Mouse (Mus musculus) midbrain, embryonic 15.5 days (tissue): ENCODE results near the gene Urb1. TPM values are rescaled to one million over a fixed set of nuclear protein-coding genes. Genes with fewer than 3 reads are reported as not detected.

ENCODE experiments used
- ATAC-seq: fragments of 200-750 bp; cut with Nextera tagmentation; replicated peaks from 2 replicates; pipeline ENCODE4 v1.8.0; 2017; ENCODE audit warnings: moderate TSS enrichment
- H3K27ac ChIP-seq: fragments of 300-500 bp; sonication (generic); 2 replicates; pipeline ENCODE4 v1.5.1; 2015; ENCODE audit warnings: mild to moderate bottlenecking, inconsistent platforms
- H3K27me3 ChIP-seq: fragments of 300-500 bp; sonication (generic); replicated peaks from 2 replicates; pipeline ENCODE4 v1.6.1; 2015; ENCODE audit warnings: inconsistent platforms
- H3K36me3 ChIP-seq: fragments of 300-500 bp; sonication (generic); replicated peaks from 2 replicates; pipeline ENCODE4 v1.6.1; 2015; ENCODE audit warnings: inconsistent platforms
- H3K4me1 ChIP-seq: fragments of 300-500 bp; sonication (generic); 2 replicates; pipeline ENCODE4 v1.6.1; 2015; ENCODE audit warnings: inconsistent platforms
- H3K4me2 ChIP-seq: fragments of 300-500 bp; sonication (generic); 2 replicates; pipeline ENCODE4 v1.6.1; 2015; ENCODE audit warnings: inconsistent platforms, mild to moderate bottlenecking, moderate library complexity
- H3K4me3 ChIP-seq: fragments of 300-500 bp; sonication (generic); 2 replicates; pipeline ENCODE4 v1.5.1; 2015; ENCODE audit warnings: mild to moderate bottlenecking, inconsistent platforms
- H3K9ac ChIP-seq: fragments of 300-500 bp; sonication (generic); 2 replicates; pipeline ENCODE4 v1.6.1; 2015; ENCODE audit warnings: mild to moderate bottlenecking, inconsistent platforms
- H3K9me3 ChIP-seq: fragments of 300-500 bp; sonication (generic); 2 replicates; pipeline ENCODE4 v1.6.1; 2016; ENCODE audit warnings: inconsistent platforms
- WGBS: fragments of 180-500 bp; shearing (Covaris S2); methylation state at CpG from one replicate; pipeline ENCODE4 v1.1.7; 2015; ENCODE audit warnings: mixed read lengths; 5-methylcytosine and 5-hydroxymethylcytosine counted together
- polyA plus RNA-seq: library from polyadenylated mRNA; unstranded; fragments of >200 nt; fragmentation: Nextera tagmentation; extraction: Ambion mirVana; gene quantifications from 2 replicates; pipeline ENCODE4 v1.2.1, GENCODE M21; 2015

Gene Urb1
- 9.8 and 10.4 TPM in 2 replicates for polyA plus RNA-seq

DNA sequence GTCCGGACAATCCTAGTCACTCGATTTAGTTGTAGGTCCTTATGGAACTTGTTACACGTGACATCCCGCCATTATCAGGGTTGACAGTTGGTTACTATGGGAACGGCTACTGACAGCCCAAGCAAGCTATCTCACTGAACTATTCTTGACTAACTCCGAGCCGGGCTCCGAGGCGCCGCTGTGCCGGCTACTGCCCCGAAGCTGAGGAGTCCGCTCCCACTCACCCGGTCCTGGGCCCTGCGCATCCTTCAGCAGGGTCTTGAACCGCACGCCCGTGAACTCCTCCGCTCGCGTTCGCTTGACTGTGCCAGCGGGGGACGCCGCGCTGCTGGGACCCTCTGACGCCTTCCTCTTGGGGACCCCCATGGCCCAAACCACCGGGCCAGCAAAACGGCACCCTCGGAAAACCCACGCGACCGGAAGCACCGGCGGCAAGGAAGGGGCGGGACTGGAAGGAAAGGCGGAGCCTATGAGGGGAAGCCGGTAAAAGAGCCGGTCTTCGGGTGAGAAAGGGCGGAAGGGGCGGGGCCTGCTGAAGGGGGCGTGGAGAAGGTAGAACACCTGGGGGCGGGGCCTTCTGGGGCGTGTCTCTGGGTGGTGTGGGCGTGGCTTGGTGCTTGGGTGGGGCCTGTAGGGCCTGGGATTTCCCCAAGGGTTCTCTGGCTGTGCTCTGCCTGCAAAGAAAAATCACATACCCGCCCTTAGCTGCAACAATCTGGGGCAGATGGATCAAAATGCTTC, at the start of gene Urb1:
TSS of gene Urb1 (minus strand) at position 439 of the 741 bp plus-strand sequence.
- Histone ChIP-seq H3K4me1 (peaks cover 21% of the 10 kb centered on the region), H3K9ac (peak within 1 kb of the TSS; percentile 65), H3K9me3 (no peaks in the 10 kb centered on the region), H3K4me3 (peak within 1 kb of the TSS; percentile 89), H3K27ac (peak within 1 kb of the TSS; percentile 75), H3K36me3 (no peaks in the 10 kb centered on the region), H3K27me3 (no peaks in the 10 kb centered on the region), H3K4me2 (peak within 1 kb of the TSS; percentile 93)
- WGBS, result 1% methylated on average over 47 of the region's 47 CpGs
- ATAC-seq, result peak; percentile 95

DNA sequence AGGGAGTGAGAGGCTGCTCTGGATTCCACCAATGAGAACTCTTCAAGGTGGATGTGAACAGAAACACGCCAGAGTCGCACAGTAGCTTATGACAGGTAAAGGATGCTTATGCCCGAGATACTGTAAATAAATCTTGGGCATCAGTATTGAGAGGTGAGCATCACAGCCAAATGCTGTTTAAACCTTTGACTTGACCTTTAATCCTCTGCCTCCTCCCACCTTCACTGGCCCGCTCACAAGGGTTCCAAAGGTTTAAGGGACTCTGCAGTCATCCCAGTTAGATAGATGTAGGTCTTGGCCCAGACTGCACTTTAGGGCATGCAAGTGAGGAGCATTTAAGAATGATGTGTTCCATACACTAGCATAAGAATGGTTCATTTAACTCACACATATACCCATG, 48.0 kb upstream of the Urb1 start:
- Histone ChIP-seq H3K36me3 (no peaks in the 10 kb centered on the region), H3K9me3 (no peaks in the 10 kb centered on the region), H3K4me2 (no peak overlapping the region), H3K9ac (no peak overlapping the region), H3K27me3 (no peaks in the 10 kb centered on the region), H3K4me3 (no peak overlapping the region), H3K27ac (no peak overlapping the region), H3K4me1 (no peaks in the 10 kb centered on the region)
- 83% methylated on average over 4 of the region's 4 CpGs for WGBS
- no peak for ATAC-seq

- Histone ChIP-seq H3K4me3 (no peak overlapping the region), H3K9ac (no peak overlapping the region), H3K27me3 (no peaks in the 10 kb centered on the region), H3K4me2 (no peak overlapping the region), H3K9me3 (no peaks in the 10 kb centered on the region), H3K36me3 (no peaks in the 10 kb centered on the region), H3K4me1 (no peaks in the 10 kb centered on the region), H3K27ac (no peak overlapping the region)
- WGBS, result 89% methylated on average over 6 of the region's 6 CpGs
- no peak for ATAC-seq
These were observed 46.5 kb upstream of the Urb1 start for GRCm38 (mm10) chr16:90856552-90857200.

GRCm38 (mm10) chr16:90851621-90852334, 41.6 kb upstream of the Urb1 start:
- Histone ChIP-seq H3K27ac (no peak overlapping the region), H3K9me3 (no peaks in the 10 kb centered on the region), H3K4me3 (no peak overlapping the region), H3K27me3 (no peaks in the 10 kb centered on the region), H3K4me1 (no peaks in the 10 kb centered on the region), H3K4me2 (no peak overlapping the region), H3K36me3 (no peaks in the 10 kb centered on the region), H3K9ac (no peak overlapping the region)
- WGBS, result 55% methylated on average over 11 of the region's 11 CpGs
- no peak for ATAC-seq

DNA sequence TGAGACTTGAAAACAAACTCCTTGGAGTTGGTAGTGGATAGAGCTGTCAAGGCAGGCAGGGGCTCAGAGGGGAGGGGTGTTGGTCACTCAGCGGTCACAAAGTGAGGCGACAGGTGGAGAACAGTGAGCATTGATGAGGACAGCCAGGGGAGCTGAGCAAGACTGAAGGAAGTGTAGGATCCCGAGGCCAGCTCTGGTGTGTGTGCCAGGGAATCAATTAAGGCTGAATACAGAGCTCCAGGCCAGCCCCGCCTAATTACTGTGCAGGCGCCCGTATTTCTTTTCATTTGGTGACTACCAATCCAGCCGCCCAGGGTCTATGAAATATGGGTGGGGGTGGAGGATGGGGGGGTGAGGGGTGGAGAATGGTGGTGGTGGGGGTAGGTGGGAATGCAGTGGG, 40.7 kb upstream of the Urb1 start:
- Histone ChIP-seq H3K4me1 (no peaks in the 10 kb centered on the region), H3K27ac (no peak overlapping the region), H3K27me3 (no peaks in the 10 kb centered on the region), H3K4me2 (no peak overlapping the region), H3K9ac (no peak overlapping the region), H3K4me3 (no peak overlapping the region), H3K36me3 (no peaks in the 10 kb centered on the region), H3K9me3 (no peaks in the 10 kb centered on the region)
- WGBS, result 65% methylated on average over 7 of the region's 7 CpGs
- no peak for ATAC-seq

DNA sequence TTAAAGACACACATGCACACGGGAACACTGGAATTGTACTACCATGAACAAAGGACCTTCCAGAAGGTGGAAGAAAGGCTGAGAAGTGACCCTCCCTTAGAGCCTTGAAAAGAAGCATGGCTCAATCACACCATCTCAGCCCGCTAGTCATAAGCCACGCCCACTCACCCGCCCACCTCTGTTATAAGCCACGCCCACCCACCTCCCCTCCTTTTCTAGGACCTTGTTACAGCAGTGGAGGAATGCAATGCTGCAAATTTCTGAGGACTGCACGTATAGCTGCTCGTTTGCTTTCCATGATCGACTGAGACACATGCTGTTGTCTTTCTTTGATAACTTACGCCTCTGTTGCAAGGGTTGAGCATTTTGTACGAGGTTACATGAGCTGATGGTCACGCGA, 39.0 kb upstream of the Urb1 start:
- ATAC-seq, result no peak
- whole genome bisulfite sequencing, result 56% methylated on average over 12 of the region's 12 CpGs
- H3K4me2 ChIP-seq, result no peak overlapping the region
- H3K27me3 ChIP-seq, result no peaks in the 10 kb centered on the region
- no peak overlapping the region for H3K27ac ChIP-seq
- no peak overlapping the region for H3K9ac ChIP-seq
- H3K4me3 ChIP-seq, result no peak overlapping the region
- H3K36me3 ChIP-seq, result no peaks in the 10 kb centered on the region
- H3K9me3 ChIP-seq, result no peaks in the 10 kb centered on the region
- peaks cover 4% of the 10 kb centered on the region; the same call in 1 of the 2 replicates for H3K4me1 ChIP-seq

DNA sequence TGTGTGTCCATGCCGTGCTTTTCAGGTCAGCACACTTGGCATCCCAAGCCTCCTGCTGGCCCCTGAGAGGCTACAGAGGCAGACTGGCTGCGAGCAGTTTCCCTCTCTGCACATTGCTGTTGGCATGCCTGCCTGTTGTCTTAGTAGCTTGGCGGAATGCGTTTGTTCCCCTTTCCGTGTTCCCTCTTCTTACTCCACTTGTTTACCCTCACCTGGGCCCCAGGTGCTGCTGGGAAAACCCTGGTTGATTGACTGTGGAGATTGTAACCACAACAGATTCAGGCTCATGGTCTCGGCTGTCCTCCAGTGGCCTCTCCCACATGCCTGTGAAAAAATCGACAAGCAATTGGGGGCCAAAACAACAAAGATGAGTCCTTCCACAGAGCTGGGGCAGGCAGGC, 38.5 kb upstream of the Urb1 start:
- H3K36me3 ChIP-seq, result no peaks in the 10 kb centered on the region
- no peaks in the 10 kb centered on the region for H3K27me3 ChIP-seq

GRCm38 (mm10) chr16:90845591-90845990, 35.4 kb upstream of the Urb1 start:
- no peak overlapping the region for H3K4me3 ChIP-seq
- H3K27ac ChIP-seq, result no peak overlapping the region
- peaks cover 16% of the 10 kb centered on the region for H3K4me1 ChIP-seq
- no peak overlapping the region for H3K4me2 ChIP-seq
- no peaks in the 10 kb centered on the region for H3K9me3 ChIP-seq
- no peak overlapping the region for H3K9ac ChIP-seq
- ATAC-seq, result no peak
- H3K36me3 ChIP-seq, result no peaks in the 10 kb centered on the region
- WGBS, result 56% methylated on average over 13 of the region's 13 CpGs
- H3K27me3 ChIP-seq, result no peaks in the 10 kb centered on the region

More for the DNA sequence above, 38.5 kb upstream of the Urb1 start:
- Histone ChIP-seq H3K4me1 (peaks cover 4% of the 10 kb centered on the region; the same call in 1 of the 2 replicates), H3K4me2 (no peak overlapping the region), H3K9ac (no peak overlapping the region), H3K9me3 (no peaks in the 10 kb centered on the region), H3K27ac (no peak overlapping the region), H3K4me3 (no peak overlapping the region)
- no peak for ATAC-seq
- WGBS, result 72% methylated on average over 7 of the region's 7 CpGs

DNA sequence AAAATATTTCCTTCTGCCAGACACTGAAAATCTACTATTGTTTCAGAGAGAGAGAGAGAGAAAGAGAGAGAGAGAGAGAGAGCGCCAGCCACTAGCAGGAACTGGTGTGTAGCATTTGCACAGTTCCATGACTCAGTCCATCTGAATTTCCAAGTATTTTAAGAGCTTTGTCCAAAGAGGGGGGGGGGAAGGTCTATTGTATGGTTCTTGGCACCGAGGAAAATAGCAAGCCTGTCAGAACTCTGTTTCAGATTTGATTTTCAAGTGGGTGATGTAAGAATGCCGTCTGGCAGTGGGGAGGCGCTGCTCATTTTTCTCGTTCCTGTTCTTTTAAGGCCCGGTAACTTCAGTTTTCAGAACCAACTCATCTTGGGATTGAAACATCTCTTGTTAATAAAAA, 34.8 kb upstream of the Urb1 start:
- Histone ChIP-seq H3K27me3 (no peaks in the 10 kb centered on the region), H3K4me2 (no peak overlapping the region), H3K27ac (no peak overlapping the region), H3K4me3 (no peak overlapping the region), H3K9ac (no peak overlapping the region), H3K36me3 (no peaks in the 10 kb centered on the region), H3K4me1 (peaks cover 16% of the 10 kb centered on the region), H3K9me3 (no peaks in the 10 kb centered on the region)
- ATAC-seq, result no peak
- 40% methylated on average over 6 of the region's 6 CpGs for WGBS

DNA sequence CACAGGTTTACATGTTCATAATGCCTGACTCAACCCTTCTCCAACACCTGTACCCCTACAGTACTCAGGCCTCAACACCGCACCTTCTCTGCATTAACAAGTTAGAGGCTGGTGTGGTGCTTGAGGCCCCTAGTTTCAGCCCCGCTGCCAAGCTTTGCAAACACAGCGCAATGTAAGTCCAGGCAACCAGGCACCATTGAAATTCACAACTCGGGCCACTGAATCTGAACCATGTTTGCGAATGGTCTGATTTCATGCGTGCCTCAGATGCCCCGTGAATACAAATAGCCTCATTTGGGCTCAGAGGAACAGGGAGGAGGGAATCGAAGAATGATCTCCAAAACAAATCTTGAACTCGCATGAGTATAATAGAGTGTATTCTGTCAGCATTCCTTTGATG, 32.0 kb upstream of the Urb1 start:
- peak; percentile 55; the same call in 1 of the 2 replicates for ATAC-seq
- Histone ChIP-seq H3K9me3 (no peaks in the 10 kb centered on the region), H3K4me3 (no peak overlapping the region), H3K9ac (no peak overlapping the region), H3K27me3 (no peaks in the 10 kb centered on the region), H3K27ac (peak overlapping the region; percentile 32), H3K4me2 (peak overlapping the region; percentile 14; the same call in 1 of the 2 replicates), H3K4me1 (peaks cover 16% of the 10 kb centered on the region), H3K36me3 (no peaks in the 10 kb centered on the region)
- 19% methylated on average over 9 of the region's 9 CpGs for WGBS

- H3K4me3 ChIP-seq, result no peak overlapping the region
- no peak overlapping the region for H3K9ac ChIP-seq
- peaks cover 4% of the 10 kb centered on the region; the same call in 1 of the 2 replicates for H3K27me3 ChIP-seq
- 67% methylated on average over 8 of the region's 8 CpGs for WGBS
- H3K9me3 ChIP-seq, result no peaks in the 10 kb centered on the region
- no peaks in the 10 kb centered on the region for H3K36me3 ChIP-seq
- peaks cover 8% of the 10 kb centered on the region for H3K4me1 ChIP-seq
- no peak overlapping the region for H3K27ac ChIP-seq
- H3K4me2 ChIP-seq, result no peak overlapping the region
- ATAC-seq, result no peak
These were observed 27.2 kb upstream of the Urb1 start for GRCm38 (mm10) chr16:90837431-90837830.

DNA sequence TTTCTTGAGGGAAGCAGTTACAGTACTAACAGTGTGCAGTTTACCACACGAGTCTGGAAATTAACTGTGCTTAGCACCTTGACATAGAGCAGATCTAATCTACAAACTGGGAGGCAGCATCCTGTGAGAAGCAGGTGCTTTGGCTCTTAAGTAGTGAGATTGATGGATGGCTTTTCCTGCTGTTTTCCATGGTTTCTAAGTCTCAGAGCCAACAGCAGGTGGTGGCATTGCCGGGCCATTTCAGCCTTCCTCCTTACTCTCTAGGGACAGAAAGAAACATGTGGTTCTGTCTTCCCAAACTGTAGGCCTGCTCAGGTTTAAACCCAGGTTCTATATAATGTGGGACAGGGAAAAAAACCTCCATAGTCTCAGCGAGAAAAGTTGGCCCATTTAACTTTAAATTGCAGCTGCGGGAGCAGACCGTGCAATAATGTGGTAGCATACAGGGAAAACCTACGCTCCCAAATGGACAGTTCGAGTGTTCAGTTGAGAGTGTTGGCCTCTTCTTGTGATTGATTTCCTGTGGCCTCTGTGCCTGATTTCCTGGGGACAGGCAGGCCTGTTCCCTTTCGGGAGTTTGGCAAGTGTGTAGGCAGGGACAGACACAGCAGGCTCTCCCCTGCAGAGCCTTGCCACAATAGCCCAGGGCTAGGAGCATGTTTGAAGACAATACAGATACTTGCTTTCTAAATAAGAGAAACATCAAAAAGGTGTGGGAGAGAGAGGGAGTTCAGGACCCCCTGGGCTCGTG, 23.0 kb upstream of the Urb1 start:
- Histone ChIP-seq H3K4me1 (peaks cover 19% of the 10 kb centered on the region), H3K36me3 (no peaks in the 10 kb centered on the region), H3K9ac (no peak overlapping the region), H3K9me3 (no peaks in the 10 kb centered on the region), H3K27ac (no peak overlapping the region), H3K4me2 (no peak overlapping the region), H3K4me3 (no peak overlapping the region), H3K27me3 (peaks cover 20% of the 10 kb centered on the region)
- ATAC-seq, result no peak
- 35% methylated on average over 9 of the region's 9 CpGs for WGBS
